Mouse (Mus musculus) lung, embryonic 14.5 days (tissue): ENCODE results near the gene Cadm1. TPM values are rescaled to one million over a fixed set of nuclear protein-coding genes. Genes with fewer than 3 reads are reported as not detected.
A peak's percentile ranks its signal among the peaks of the same experiment; 100 is the strongest.

Source experiments
- ATAC-seq: fragments of 200-750 bp; cut with Nextera tagmentation; 2 replicates; pipeline ENCODE4 v1.8.0; 2017; ENCODE audit warnings: mild to moderate bottlenecking, moderate TSS enrichment, moderate library complexity; ENCODE audit not compliant: insufficient read depth
- DNase-seq: peaks from one replicate; pipeline ENCODE4 v3.0.0-alpha.2; 2015
- H3K27ac ChIP-seq: fragments of 300-500 bp; sonication (generic); 2 replicates; pipeline ENCODE4 v1.5.1; 2014; ENCODE audit warnings: low read depth, mild to moderate bottlenecking, moderate library complexity
- H3K27me3 ChIP-seq: fragments of 300-500 bp; sonication (generic); 2 replicates; pipeline ENCODE4 v1.6.1; 2014; ENCODE audit warnings: low read length, control low read depth; ENCODE audit not compliant: insufficient read depth
- H3K36me3 ChIP-seq: fragments of 300-500 bp; sonication (generic); 2 replicates; pipeline ENCODE4 v1.6.1; 2014; ENCODE audit warnings: control low read depth; ENCODE audit not compliant: insufficient read depth
- H3K4me1 ChIP-seq: fragments of 300-500 bp; sonication (generic); 2 replicates; pipeline ENCODE4 v1.6.1; 2014; ENCODE audit warnings: antibody characterized with exemption, control low read depth; ENCODE audit not compliant: insufficient read depth
- H3K4me2 ChIP-seq: fragments of 300-500 bp; sonication (generic); 2 replicates; pipeline ENCODE4 v1.6.1; 2014; ENCODE audit warnings: mild to moderate bottlenecking
- H3K4me3 ChIP-seq: fragments of 300-500 bp; sonication (generic); 2 replicates; pipeline ENCODE4 v1.5.1; 2014; ENCODE audit warnings: low read depth, low read length
- H3K9ac ChIP-seq: fragments of 300-500 bp; sonication (generic); 2 replicates; pipeline ENCODE4 v1.6.1; 2014
- H3K9me3 ChIP-seq: fragments of 300-500 bp; sonication (generic); 2 replicates; pipeline ENCODE4 v1.6.1; 2016; ENCODE audit warnings: low read depth, low read length, control low read depth
- CTCF ChIP-seq: IDR thresholded peaks from 2 replicates; pipeline ENCODE4 v1.5.1; 2016; ENCODE audit warnings: antibody characterized with exemption, low read depth
- WGBS: fragments of 180-500 bp; shearing (Covaris S2); extraction: QIAGEN DNeasy Blood & Tissue Kit; methylation state at CpG from one replicate; pipeline ENCODE4 v1.1.7; 2014; 5-methylcytosine and 5-hydroxymethylcytosine counted together
- polyA plus RNA-seq: library from polyadenylated mRNA; unstranded; fragments of >200 nt; fragmentation: Nextera tagmentation; extraction: Ambion mirVana; gene quantifications from 2 replicates; pipeline ENCODE4 v1.2.1, GENCODE M21; 2014

Gene Cadm1
- polyA plus RNA-seq, 1 experiment from 2014 or later, result 94.5 TPM

GRCm38 (mm10) chr9:47688297-47688696 is 158.3 kb downstream of the Cadm1 start:
- Histone ChIP-seq H3K4me2 (no peak overlapping the region), H3K27ac (no peak overlapping the region; the same call in 1 of the 2 replicates), H3K27me3 (no peaks in the 10 kb centered on the region; the same call in 1 of the 2 replicates), H3K9ac (no peak overlapping the region), H3K36me3 (no peaks in the 10 kb centered on the region), H3K4me3 (no peak overlapping the region), H3K4me1 (peaks cover 13% of the 10 kb centered on the region), H3K9me3 (no peaks in the 10 kb centered on the region)
- TF ChIP-seq CTCF, result no peak
- ATAC-seq (peak; percentile 84; the same call in 1 of the 2 replicates), DNase-seq (peak; percentile 92)
- whole genome bisulfite sequencing, result 6% methylated on average over 10 of the region's 10 CpGs

DNA sequence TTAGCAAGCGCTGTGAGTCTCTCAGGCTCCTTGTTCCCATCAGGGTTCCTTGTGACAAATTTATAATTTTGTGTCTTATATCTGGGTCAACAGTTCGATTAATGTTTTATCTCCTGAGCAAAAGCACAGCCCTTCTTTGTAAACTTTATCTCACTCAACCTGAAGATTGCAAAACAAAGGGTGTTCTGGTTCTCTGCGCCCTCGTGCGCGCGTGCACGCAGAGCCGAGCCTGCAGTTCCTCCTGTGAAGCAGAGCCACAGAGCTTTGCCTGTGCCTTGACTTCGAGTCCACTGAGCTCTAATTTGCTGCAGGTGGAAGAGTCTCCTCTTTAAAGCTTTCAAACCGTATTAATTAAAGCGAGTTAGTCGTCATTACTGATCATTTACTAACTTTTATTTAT is 162.9 kb downstream of the Cadm1 start:
- Histone ChIP-seq H3K27ac (no peak overlapping the region), H3K4me3 (no peak overlapping the region), H3K9ac (no peak overlapping the region), H3K36me3 (no peaks in the 10 kb centered on the region), H3K27me3 (no peaks in the 10 kb centered on the region; the same call in 1 of the 2 replicates), H3K9me3 (no peaks in the 10 kb centered on the region), H3K4me2 (no peak overlapping the region), H3K4me1 (peaks cover 9% of the 10 kb centered on the region)
- DNase-seq (no peak), ATAC-seq (no peak)
- WGBS, result 69% methylated on average over 13 of the region's 13 CpGs
- TF ChIP-seq CTCF, result no peak

GRCm38 (mm10) chr9:47699026-47699425 is 169.1 kb downstream of the Cadm1 start:
- 35% methylated on average over 3 of the region's 3 CpGs for WGBS
- H3K27ac ChIP-seq, result no peak overlapping the region
- no peak overlapping the region for H3K9ac ChIP-seq
- ATAC-seq, result 0 out of 2 replicates have a peak, but pooled peaks have one; percentile 52
- no peaks in the 10 kb centered on the region for H3K9me3 ChIP-seq
- peak; percentile 91 for DNase-seq
- H3K36me3 ChIP-seq, result no peaks in the 10 kb centered on the region
- H3K4me1 ChIP-seq, result no peaks in the 10 kb centered on the region
- TF ChIP-seq CTCF, result peak; percentile 91
- H3K4me3 ChIP-seq, result no peak overlapping the region
- H3K27me3 ChIP-seq, result no peaks in the 10 kb centered on the region
- H3K4me2 ChIP-seq, result no peak overlapping the region

- WGBS, result 93% methylated on average over 5 of the region's 5 CpGs
Measured at GRCm38 (mm10) chr9:47700021-47700420, 170.0 kb downstream of the Cadm1 start.

GRCm38 (mm10) chr9:47703026-47703876 is 173.3 kb downstream of the Cadm1 start:
- TF ChIP-seq CTCF, result no peak
- H3K4me2 ChIP-seq, result no peak overlapping the region
- no peaks in the 10 kb centered on the region for H3K4me1 ChIP-seq
- H3K27me3 ChIP-seq, result no peaks in the 10 kb centered on the region
- ATAC-seq (no peak), DNase-seq (peak; percentile 27)
- H3K4me3 ChIP-seq, result no peak overlapping the region
- no peaks in the 10 kb centered on the region for H3K9me3 ChIP-seq
- H3K36me3 ChIP-seq, result no peaks in the 10 kb centered on the region
- H3K9ac ChIP-seq, result no peak overlapping the region
- WGBS, result 82% methylated on average over 19 of the region's 19 CpGs
- no peak overlapping the region for H3K27ac ChIP-seq

More at GRCm38 (mm10) chr9:47700021-47700420, 170.0 kb downstream of the Cadm1 start:
- DNase-seq, result no peak
- no peak overlapping the region for H3K4me3 ChIP-seq
- no peak for ATAC-seq
- no peak overlapping the region for H3K27ac ChIP-seq
- no peak overlapping the region for H3K9ac ChIP-seq
- no peaks in the 10 kb centered on the region for H3K36me3 ChIP-seq
- no peak overlapping the region for H3K4me2 ChIP-seq
- no peaks in the 10 kb centered on the region for H3K4me1 ChIP-seq
- no peak for TF ChIP-seq CTCF
- H3K9me3 ChIP-seq, result no peaks in the 10 kb centered on the region
- H3K27me3 ChIP-seq, result no peaks in the 10 kb centered on the region

DNA sequence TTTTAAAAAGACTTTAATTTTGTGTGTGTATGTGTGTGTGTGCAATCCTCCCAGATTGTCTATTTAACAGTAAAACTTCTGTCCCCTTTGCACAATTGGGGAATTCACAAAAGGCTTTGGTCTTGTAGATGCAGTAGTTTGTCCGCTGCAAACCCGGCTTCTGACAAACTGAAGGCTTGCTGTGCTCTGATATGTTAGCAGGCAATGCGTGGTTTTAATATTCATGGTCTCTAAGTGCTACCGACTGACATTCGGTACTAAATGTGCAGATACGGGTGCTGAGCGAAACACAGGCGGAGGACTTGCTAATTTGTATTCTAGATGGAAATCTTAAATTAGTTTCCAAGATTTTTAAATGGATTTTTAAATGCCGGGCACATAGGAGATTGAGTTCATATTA is 176.4 kb downstream of the Cadm1 start:
- no peak for DNase-seq
- no peaks in the 10 kb centered on the region for H3K9me3 ChIP-seq
- H3K9ac ChIP-seq, result no peak overlapping the region
- TF ChIP-seq CTCF, result no peak
- no peak overlapping the region for H3K27ac ChIP-seq
- no peak overlapping the region for H3K4me3 ChIP-seq
- no peaks in the 10 kb centered on the region for H3K27me3 ChIP-seq
- no peaks in the 10 kb centered on the region for H3K36me3 ChIP-seq
- H3K4me2 ChIP-seq, result no peak overlapping the region
- ATAC-seq, result no peak
- H3K4me1 ChIP-seq, result no peaks in the 10 kb centered on the region
- WGBS, result 87% methylated on average over 9 of the region's 9 CpGs

GRCm38 (mm10) chr9:47707326-47707725 is 177.4 kb downstream of the Cadm1 start:
- Histone ChIP-seq H3K27ac (no peak overlapping the region), H3K27me3 (no peaks in the 10 kb centered on the region), H3K4me3 (no peak overlapping the region), H3K9ac (no peak overlapping the region), H3K36me3 (no peaks in the 10 kb centered on the region), H3K4me2 (no peak overlapping the region), H3K9me3 (no peaks in the 10 kb centered on the region), H3K4me1 (no peaks in the 10 kb centered on the region)
- ATAC-seq (no peak), DNase-seq (no peak)
- TF ChIP-seq CTCF, result no peak
- 86% methylated on average over 6 of the region's 6 CpGs for WGBS
